Mouse (Mus musculus) testis, postnatal 10 days (tissue): Measurements from ENCODE around the gene Trappc3l.
A peak's percentile ranks its signal among the peaks of the same experiment; 100 is the strongest.
"Not testable (repeated sequence)": the region's sequence is repeated elsewhere in the genome, so short reads cannot be mapped to it uniquely, and the experiment has no call there.

Source experiments
- DNase-seq: peaks from one replicate; pipeline ENCODE4 v3.0.0; 2021; ENCODE audit warnings: low spot score

The Trappc3l gene

GRCm38 (mm10) chr10:34037401-34037800 is at the start of gene Trappc3l:
Trappc3l (plus strand) TSS chr10:34037597.
- no peak for DNase-seq

- not testable (repeated sequence) for DNase-seq
These were observed 40.7 kb upstream of the Trappc3l start for GRCm38 (mm10) chr10:33996686-33997085.

GRCm38 (mm10) chr10:33998397-33998796 is 39.0 kb upstream of the Trappc3l start:
- no peak for DNase-seq

- no peak for DNase-seq
These were observed 24.8 kb upstream of the Trappc3l start for GRCm38 (mm10) chr10:34012581-34012980.

GRCm38 (mm10) chr10:34013241-34013640 is 24.2 kb upstream of the Trappc3l start:
- DNase-seq, result no peak

GRCm38 (mm10) chr10:34018746-34019301 is 18.6 kb upstream of the Trappc3l start:
- DNase-seq, result no peak

GRCm38 (mm10) chr10:34019302-34020075 is 17.9 kb upstream of the Trappc3l start, which contains the start of gene Rwdd1:
Rwdd1 (minus strand) TSS chr10:34019624.
- peak; percentile 96 for DNase-seq

- DNase-seq, result no peak
These were observed 7.1 kb upstream of the Trappc3l start for GRCm38 (mm10) chr10:34030322-34030721.

- DNase-seq, result peak; percentile 81
These were observed 3.6 kb upstream of the Trappc3l start for GRCm38 (mm10) chr10:34033630-34034305.

GRCm38 (mm10) chr10:34036587-34036986 is 810 bp upstream of the Trappc3l start:
- no peak for DNase-seq

GRCm38 (mm10) chr10:34044210-34044609 is 6.8 kb downstream of the Trappc3l start, which contains the start of gene Calhm4:
Calhm4 (minus strand) TSS chr10:34044310.
- DNase-seq, result no peak

- DNase-seq, result no peak
These were observed 16.6 kb downstream of the Trappc3l start for GRCm38 (mm10) chr10:34053987-34054386.

- DNase-seq, result no peak
These were observed 29.2 kb downstream of the Trappc3l start for GRCm38 (mm10) chr10:34066591-34066990.

GRCm38 (mm10) chr10:34069606-34070005 is 32.2 kb downstream of the Trappc3l start:
- no peak for DNase-seq

- no peak for DNase-seq
These were observed 33.6 kb downstream of the Trappc3l start for GRCm38 (mm10) chr10:34070999-34071492.

- no peak for DNase-seq
These were observed 34.3 kb downstream of the Trappc3l start for GRCm38 (mm10) chr10:34071650-34072049.

GRCm38 (mm10) chr10:34074522-34075200 is 37.3 kb downstream of the Trappc3l start:
- no peak for DNase-seq

GRCm38 (mm10) chr10:34086514-34086913 is 49.1 kb downstream of the Trappc3l start:
- no peak for DNase-seq

- no peak for DNase-seq
These were observed 51.1 kb downstream of the Trappc3l start for GRCm38 (mm10) chr10:34088515-34088914.

GRCm38 (mm10) chr10:34089517-34089916 is 52.1 kb downstream of the Trappc3l start:
- no peak for DNase-seq

GRCm38 (mm10) chr10:34090481-34090880 is 53.1 kb downstream of the Trappc3l start:
- DNase-seq, result no peak

GRCm38 (mm10) chr10:34091888-34092287 is 54.5 kb downstream of the Trappc3l start:
- DNase-seq, result no peak
